Mouse (Mus musculus): ENCODE data around the gene Snhg11. TPM values are rescaled to one million over a fixed set of nuclear protein-coding genes. Genes with fewer than 3 reads are reported as not detected.

The Snhg11 gene
- total RNA-seq, 1 experiment: 15.9 TPM

DNA sequence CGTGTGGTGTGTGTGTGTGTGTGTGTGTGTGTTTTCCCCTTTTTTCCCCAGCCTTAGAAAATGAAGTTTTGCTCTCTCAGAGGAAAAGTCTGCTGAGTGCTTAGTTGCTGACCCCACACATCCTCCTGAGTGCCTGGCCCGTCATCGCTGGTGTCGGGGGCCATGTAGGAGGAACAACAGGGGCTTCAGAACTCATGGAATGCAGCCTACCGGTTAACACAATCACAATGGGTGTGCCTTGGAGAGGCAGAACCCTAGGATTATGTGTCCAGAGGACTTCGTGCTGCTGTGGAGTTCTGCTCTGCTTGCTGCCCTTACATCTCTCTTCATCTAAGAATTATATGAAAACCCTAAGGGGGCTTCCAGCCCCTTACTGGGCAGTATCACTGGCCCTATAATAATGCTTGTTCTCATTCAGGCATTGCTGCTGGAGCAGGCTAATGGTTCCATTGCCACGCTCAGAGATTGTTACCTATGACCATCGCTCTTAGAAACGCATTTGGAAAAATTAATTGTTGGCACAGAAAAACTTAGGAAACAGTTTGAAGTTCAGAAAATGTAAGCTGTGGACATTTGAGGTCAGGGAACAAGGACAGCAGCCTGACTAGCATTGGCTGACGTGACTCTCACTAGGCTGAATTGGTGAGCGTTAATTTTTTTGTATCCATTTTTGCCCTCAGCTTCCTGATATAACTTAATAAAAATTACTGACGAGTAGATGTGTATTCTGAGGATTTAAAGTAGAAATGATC, 10.2 kb upstream of the Snhg11 start:
- Histone ChIP-seq H3K4me1 (ENCODE audit: control insufficient read depth in 2 of 2, insufficient read depth in 2 of 2, low read length in 2 of 2, poor library complexity in 1 of 2) (peaks cover 0 to under 1% of the 10 kb centered on the region in 2 experiments; a peak in 1 of 4 replicates), H3K4me3 (ENCODE audit: insufficient read depth in 1 of 2, low read depth in 1 of 2, low read length in 2 of 2, poor library complexity in 1 of 2, severe bottlenecking in 1 of 2) (no peak overlapping the region), H3K9me3 (ENCODE audit: control insufficient read depth, insufficient read depth, low read depth, low read length) (no peaks in the 10 kb centered on the region), H3K27ac (ENCODE audit: insufficient read depth, low read depth, low read length, poor library complexity, severe bottlenecking) (no peak overlapping the region), H3K9ac (ENCODE audit: insufficient read depth, low read depth, low read length, poor library complexity, severe bottlenecking) (no peak overlapping the region), H3K36me3 (ENCODE audit: control insufficient read depth, insufficient read depth, low read length, poor library complexity, severe bottlenecking) (peaks cover 7% of the 10 kb centered on the region)
- no peak for DNase-seq (ENCODE audit: low read depth, low spot score)
- TF ChIP-seq HCFC1 (IDR thresholded peaks at IDR 0.05; ENCODE audit: borderline replicate concordance, insufficient read depth, low read length) (no peak), MAFK (IDR thresholded peaks at IDR 0.05; ENCODE audit: insufficient read depth, low read depth, low read length) (no peak), CHD2 (IDR thresholded peaks at IDR 0.05; ENCODE audit: low read depth, low read length) (no peak), ZC3H11A (IDR thresholded peaks at IDR 0.05; ENCODE audit: borderline replicate concordance, low read depth, low read length) (no peak), ZNF384 (IDR thresholded peaks at IDR 0.05; ENCODE audit: low read depth, low read length) (no peak)
- in situ Hi-C loops (cut with MboI; ENCODE audit: low sequenced_read_pairs in 2 of 2, unreplicated experiment in 2 of 2): no loop called here

DNA sequence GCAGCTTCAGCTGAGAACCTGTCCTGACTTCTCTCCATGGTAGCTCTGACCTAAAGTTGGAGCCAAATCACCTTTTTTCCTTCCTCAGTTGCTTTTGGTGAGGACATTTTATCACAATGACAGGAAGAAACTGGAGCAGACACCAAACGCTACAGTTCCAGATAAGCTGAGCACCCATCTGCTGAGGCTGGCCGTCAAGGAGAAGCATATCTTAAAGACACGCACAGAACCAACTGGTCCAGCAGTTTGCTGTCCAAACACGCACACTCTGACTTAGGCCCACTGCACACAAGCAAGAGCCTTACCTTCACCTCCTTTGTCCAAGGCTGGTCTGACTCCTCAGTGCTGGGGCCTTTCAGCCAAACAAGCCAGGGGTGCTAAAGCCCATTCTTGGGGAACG, 7.8 kb upstream of the Snhg11 start:
- Histone ChIP-seq H3K4me3 (ENCODE audit: insufficient read depth in 1 of 2, low read depth in 1 of 2, low read length in 2 of 2, poor library complexity in 1 of 2, severe bottlenecking in 1 of 2) (no peak overlapping the region), H3K9me3 (ENCODE audit: control insufficient read depth, insufficient read depth, low read depth, low read length) (no peaks in the 10 kb centered on the region), H3K36me3 (ENCODE audit: control insufficient read depth, insufficient read depth, low read length, poor library complexity, severe bottlenecking) (no peaks in the 10 kb centered on the region), H3K27ac (ENCODE audit: insufficient read depth, low read depth, low read length, poor library complexity, severe bottlenecking) (no peak overlapping the region), H3K4me1 (ENCODE audit: control insufficient read depth in 2 of 2, insufficient read depth in 2 of 2, low read length in 2 of 2, poor library complexity in 1 of 2) (peaks cover 0 to 4% of the 10 kb centered on the region in 2 experiments; a peak in 1 of 4 replicates), H3K9ac (ENCODE audit: insufficient read depth, low read depth, low read length, poor library complexity, severe bottlenecking) (no peak overlapping the region)
- TF ChIP-seq ZC3H11A (IDR thresholded peaks at IDR 0.05; ENCODE audit: borderline replicate concordance, low read depth, low read length) (no peak), HCFC1 (IDR thresholded peaks at IDR 0.05; ENCODE audit: borderline replicate concordance, insufficient read depth, low read length) (no peak), MAFK (IDR thresholded peaks at IDR 0.05; ENCODE audit: insufficient read depth, low read depth, low read length) (no peak), CHD2 (IDR thresholded peaks at IDR 0.05; ENCODE audit: low read depth, low read length) (no peak), ZNF384 (IDR thresholded peaks at IDR 0.05; ENCODE audit: low read depth, low read length) (no peak)
- in situ Hi-C loops (cut with MboI; ENCODE audit: low sequenced_read_pairs in 2 of 2, unreplicated experiment in 2 of 2): no loop called here
- DNase-seq (ENCODE audit: low read depth, low spot score): no peak

- peaks cover 0 to 4% of the 10 kb centered on the region in 2 experiments; a peak in 1 of 4 replicates for H3K4me1 ChIP-seq (ENCODE audit: control insufficient read depth in 2 of 2, insufficient read depth in 2 of 2, low read length in 2 of 2, poor library complexity in 1 of 2)
- H3K9me3 ChIP-seq (ENCODE audit: control insufficient read depth, insufficient read depth, low read depth, low read length): no peaks in the 10 kb centered on the region
- no peak for TF ChIP-seq ZNF384 (IDR thresholded peaks at IDR 0.05; ENCODE audit: low read depth, low read length)
- no peak overlapping the region for H3K9ac ChIP-seq (ENCODE audit: insufficient read depth, low read depth, low read length, poor library complexity, severe bottlenecking)
- in situ Hi-C loops (cut with MboI; ENCODE audit: low sequenced_read_pairs in 2 of 2, unreplicated experiment in 2 of 2): no loop called here
- H3K27ac ChIP-seq (ENCODE audit: insufficient read depth, low read depth, low read length, poor library complexity, severe bottlenecking): no peak overlapping the region
- no peak for DNase-seq (ENCODE audit: low read depth, low spot score)
- H3K4me3 ChIP-seq (ENCODE audit: insufficient read depth in 1 of 2, low read depth in 1 of 2, low read length in 2 of 2, poor library complexity in 1 of 2, severe bottlenecking in 1 of 2): no peak overlapping the region
- H3K36me3 ChIP-seq (ENCODE audit: control insufficient read depth, insufficient read depth, low read length, poor library complexity, severe bottlenecking): no peaks in the 10 kb centered on the region
These were observed 7.1 kb upstream of the Snhg11 start for GRCm38 (mm10) chr2:158368313-158368712.

- no peaks in the 10 kb centered on the region for H3K36me3 ChIP-seq (ENCODE audit: control insufficient read depth, insufficient read depth, low read length, poor library complexity, severe bottlenecking)
- no peak overlapping the region for H3K4me3 ChIP-seq (ENCODE audit: insufficient read depth in 1 of 2, low read depth in 1 of 2, low read length in 2 of 2, poor library complexity in 1 of 2, severe bottlenecking in 1 of 2)
- DNase-seq (ENCODE audit: low read depth, low spot score): no peak
- peak overlapping the region; percentile 62; the same call in 1 of the 2 replicates for H3K27ac ChIP-seq (ENCODE audit: insufficient read depth, low read depth, low read length, poor library complexity, severe bottlenecking)
- in situ Hi-C loops (cut with MboI; ENCODE audit: low sequenced_read_pairs in 2 of 2, unreplicated experiment in 2 of 2): no loop called here
- peaks cover 0 to 4% of the 10 kb centered on the region in 2 experiments; a peak in 1 of 4 replicates for H3K4me1 ChIP-seq (ENCODE audit: control insufficient read depth in 2 of 2, insufficient read depth in 2 of 2, low read length in 2 of 2, poor library complexity in 1 of 2)
- TF ChIP-seq MAFK (IDR thresholded peaks at IDR 0.05; ENCODE audit: insufficient read depth, low read depth, low read length) (peak; percentile 46; the same call in 1 of the 2 replicates), ZC3H11A (IDR thresholded peaks at IDR 0.05; ENCODE audit: borderline replicate concordance, low read depth, low read length) (no peak), CHD2 (IDR thresholded peaks at IDR 0.05; ENCODE audit: low read depth, low read length) (no peak), ZNF384 (IDR thresholded peaks at IDR 0.05; ENCODE audit: low read depth, low read length) (no peak), HCFC1 (IDR thresholded peaks at IDR 0.05; ENCODE audit: borderline replicate concordance, insufficient read depth, low read length) (no peak)
- H3K9me3 ChIP-seq (ENCODE audit: control insufficient read depth, insufficient read depth, low read depth, low read length): no peaks in the 10 kb centered on the region
- no peak overlapping the region for H3K9ac ChIP-seq (ENCODE audit: insufficient read depth, low read depth, low read length, poor library complexity, severe bottlenecking)
These were observed 5.8 kb upstream of the Snhg11 start for GRCm38 (mm10) chr2:158369474-158370172.

Measured in ES-E14 (cell line).